Mouse (Mus musculus) adrenal gland, postnatal 25 days (tissue): ENCODE data around the gene Olfr1196. TPM values are rescaled to one million over a fixed set of nuclear protein-coding genes. Genes with fewer than 3 reads are reported as not detected.
"Not testable (repeated sequence)": the region's sequence is repeated elsewhere in the genome, so short reads cannot be mapped to it uniquely, and the experiment has no call there.

ENCODE experiments used
- DNase-seq: peaks from one replicate; pipeline ENCODE4 v3.0.0; 2021; ENCODE audit warnings: mixed read lengths
- long read RNA-seq: library from polyadenylated mRNA; stranded (forward); transcript quantifications from one replicate; pipeline ENCODE4 v2.0.0, GENCODE M21; 2021
- total RNA-seq: library from RNA; stranded (reverse); gene quantifications from 2 replicates; pipeline ENCODE4 v1.2.3, GENCODE M21; 2021

Olfr1196 gene
- not detected in 2 replicates for total RNA-seq
- long read RNA-seq, result 0 reads

GRCm38 (mm10) chr2:88704497-88704896 is at the start of gene Olfr1196:
Gene Olfr1196 (minus strand): TSS chr2:88704597.
- no peak for DNase-seq

- no peak for DNase-seq
These were observed 46.9 kb upstream of the Olfr1196 start, which contains the start of gene Olfr1198 for GRCm38 (mm10) chr2:88751270-88751669. Gene Olfr1198 (minus strand): TSS chr2:88751370.

GRCm38 (mm10) chr2:88743379-88743778 is 39.0 kb upstream of the Olfr1196 start:
- no peak for DNase-seq

- no peak for DNase-seq
These were observed 27.9 kb upstream of the Olfr1196 start, which contains the start of gene Olfr1197 for GRCm38 (mm10) chr2:88732266-88732665. Gene Olfr1197 (minus strand): TSS chr2:88732366.

- DNase-seq, result no peak
These were observed 15.3 kb downstream of the Olfr1196 start, which contains the start of gene Olfr1195 for GRCm38 (mm10) chr2:88689087-88689486. Gene Olfr1195 (minus strand): TSS chr2:88689187.

- DNase-seq, result not testable (repeated sequence)
These were observed 29.1 kb downstream of the Olfr1196 start, which contains the start of gene Olfr1193 for GRCm38 (mm10) chr2:88675328-88675727. Gene Olfr1193 (plus strand): TSS chr2:88675628.

GRCm38 (mm10) chr2:88648209-88648608 is 56.2 kb downstream of the Olfr1196 start, which contains the start of gene Olfr1192-ps1:
Gene Olfr1192-ps1 (plus strand): TSS chr2:88648509.
- no peak for DNase-seq

Other genes with a start within 250 kb of the Olfr1196 start
- not detected in 2 replicates for gene Olfr1183, start 249.7 kb downstream of the Olfr1196 start, total RNA-seq
- gene Olfr1184, start 221.0 kb downstream of the Olfr1196 start, total RNA-seq, result not detected in 2 replicates
- not detected in 2 replicates for gene Olfr1185-ps1, start 211.3 kb downstream of the Olfr1196 start, total RNA-seq
- gene Olfr1186, start 186.0 kb downstream of the Olfr1196 start, total RNA-seq, result not detected in 2 replicates
- not detected in 2 replicates for gene Olfr1188, start 147.7 kb downstream of the Olfr1196 start, total RNA-seq
- gene Olfr1189, start 118.1 kb downstream of the Olfr1196 start, total RNA-seq, result not detected in 2 replicates
- not detected in 2 replicates for gene Olfr1191-ps1, start 64.1 kb downstream of the Olfr1196 start, total RNA-seq
- not detected in 2 replicates for gene Olfr1192-ps1, start 56.1 kb downstream of the Olfr1196 start, total RNA-seq
- not detected in 2 replicates for gene Olfr1193, start 29.0 kb downstream of the Olfr1196 start, total RNA-seq
- not detected in 2 replicates for gene Olfr1195, start 15.4 kb downstream of the Olfr1196 start, total RNA-seq
- gene Olfr1197, start 27.8 kb upstream of the Olfr1196 start, total RNA-seq, result not detected in 2 replicates
- gene Olfr1198, start 46.8 kb upstream of the Olfr1196 start, total RNA-seq, result not detected in 2 replicates
- gene Olfr1199, start 55.9 kb upstream of the Olfr1196 start, total RNA-seq, result not detected in 2 replicates
- gene Olfr1200, start 65.9 kb upstream of the Olfr1196 start, total RNA-seq, result not detected in 2 replicates
- not detected in 2 replicates for gene Olfr1201, start 88.4 kb upstream of the Olfr1196 start, total RNA-seq
- not detected in 2 replicates for gene Olfr1202, start 109.9 kb upstream of the Olfr1196 start, total RNA-seq
- not detected in 2 replicates for gene Olfr1205, start 125.1 kb upstream of the Olfr1196 start, total RNA-seq
- gene Olfr1204, start 144.7 kb upstream of the Olfr1196 start, total RNA-seq, result not detected in 2 replicates
- not detected in 2 replicates for gene Olfr1206, start 158.6 kb upstream of the Olfr1196 start, total RNA-seq
- not detected in 2 replicates for gene Olfr1208, start 197.7 kb upstream of the Olfr1196 start, total RNA-seq
- not detected in 2 replicates for gene Olfr1209, start 210.6 kb upstream of the Olfr1196 start, total RNA-seq
- not detected in 2 replicates for gene Olfr1211, start 233.5 kb upstream of the Olfr1196 start, total RNA-seq
- gene Olfr1212, start 249.4 kb upstream of the Olfr1196 start, total RNA-seq, result not detected in 2 replicates